Mouse (Mus musculus) hindbrain, embryonic 14.5 days (tissue): Measurements from ENCODE around the gene Gm16181. TPM values are rescaled to one million over a fixed set of nuclear protein-coding genes. Genes with fewer than 3 reads are reported as not detected.

Experiments
- ATAC-seq: fragments of 200-750 bp; cut with Nextera tagmentation; 2 replicates; pipeline ENCODE4 v1.8.0; 2017; ENCODE audit warnings: moderate number of reproducible peaks, mild to moderate bottlenecking, moderate TSS enrichment, moderate library complexity; ENCODE audit not compliant: low FRiP score
- DNase-seq: peaks from one replicate; pipeline ENCODE4 v3.0.0-alpha.2; 2015; ENCODE audit warnings: low spot score
- H3K27ac ChIP-seq: fragments of 300-500 bp; sonication (generic); 2 replicates; pipeline ENCODE4 v1.5.1; 2014; ENCODE audit warnings: mild to moderate bottlenecking, moderate library complexity
- H3K27me3 ChIP-seq: fragments of 300-500 bp; sonication (generic); 2 replicates; pipeline ENCODE4 v1.6.1; 2014; ENCODE audit warnings: mild to moderate bottlenecking, low read length, mixed read lengths; ENCODE audit not compliant: control insufficient read depth, insufficient read depth
- H3K36me3 ChIP-seq: fragments of 300-500 bp; sonication (generic); replicated peaks from 2 replicates; pipeline ENCODE4 v1.6.1; 2014; ENCODE audit not compliant: control insufficient read depth, insufficient read depth
- H3K4me1 ChIP-seq: fragments of 300-500 bp; sonication (generic); replicated peaks from 2 replicates; pipeline ENCODE4 v1.6.1; 2014; ENCODE audit warnings: antibody characterized with exemption, low read length, mixed read lengths; ENCODE audit not compliant: control insufficient read depth, insufficient read depth
- H3K4me2 ChIP-seq: fragments of 300-500 bp; sonication (generic); replicated peaks from 2 replicates; pipeline ENCODE4 v1.6.1; 2014; ENCODE audit warnings: mild to moderate bottlenecking, moderate library complexity
- H3K4me3 ChIP-seq: fragments of 300-500 bp; sonication (generic); replicated peaks from 2 replicates; pipeline ENCODE4 v1.5.1; 2014; ENCODE audit warnings: mild to moderate bottlenecking, low read length
- H3K9ac ChIP-seq: fragments of 300-500 bp; sonication (generic); 2 replicates; pipeline ENCODE4 v1.6.1; 2014
- H3K9me3 ChIP-seq: fragments of 300-500 bp; sonication (generic); 2 replicates; pipeline ENCODE4 v1.6.1; 2016; ENCODE audit warnings: low read length; ENCODE audit not compliant: control insufficient read depth
- WGBS: fragments of 180-500 bp; shearing (Covaris S2); extraction: QIAGEN DNeasy Blood & Tissue Kit; methylation state at CpG from one replicate; pipeline ENCODE4 v1.1.7; 2014; 5-methylcytosine and 5-hydroxymethylcytosine counted together
- polyA plus RNA-seq: library from polyadenylated mRNA; unstranded; fragments of >200 nt; fragmentation: Nextera tagmentation; extraction: Ambion mirVana; gene quantifications from 2 replicates; pipeline ENCODE4 v1.2.1, GENCODE M21; 2014

The Gm16181 gene
- polyA plus RNA-seq, 1 experiment from 2014 or later: not detected

DNA sequence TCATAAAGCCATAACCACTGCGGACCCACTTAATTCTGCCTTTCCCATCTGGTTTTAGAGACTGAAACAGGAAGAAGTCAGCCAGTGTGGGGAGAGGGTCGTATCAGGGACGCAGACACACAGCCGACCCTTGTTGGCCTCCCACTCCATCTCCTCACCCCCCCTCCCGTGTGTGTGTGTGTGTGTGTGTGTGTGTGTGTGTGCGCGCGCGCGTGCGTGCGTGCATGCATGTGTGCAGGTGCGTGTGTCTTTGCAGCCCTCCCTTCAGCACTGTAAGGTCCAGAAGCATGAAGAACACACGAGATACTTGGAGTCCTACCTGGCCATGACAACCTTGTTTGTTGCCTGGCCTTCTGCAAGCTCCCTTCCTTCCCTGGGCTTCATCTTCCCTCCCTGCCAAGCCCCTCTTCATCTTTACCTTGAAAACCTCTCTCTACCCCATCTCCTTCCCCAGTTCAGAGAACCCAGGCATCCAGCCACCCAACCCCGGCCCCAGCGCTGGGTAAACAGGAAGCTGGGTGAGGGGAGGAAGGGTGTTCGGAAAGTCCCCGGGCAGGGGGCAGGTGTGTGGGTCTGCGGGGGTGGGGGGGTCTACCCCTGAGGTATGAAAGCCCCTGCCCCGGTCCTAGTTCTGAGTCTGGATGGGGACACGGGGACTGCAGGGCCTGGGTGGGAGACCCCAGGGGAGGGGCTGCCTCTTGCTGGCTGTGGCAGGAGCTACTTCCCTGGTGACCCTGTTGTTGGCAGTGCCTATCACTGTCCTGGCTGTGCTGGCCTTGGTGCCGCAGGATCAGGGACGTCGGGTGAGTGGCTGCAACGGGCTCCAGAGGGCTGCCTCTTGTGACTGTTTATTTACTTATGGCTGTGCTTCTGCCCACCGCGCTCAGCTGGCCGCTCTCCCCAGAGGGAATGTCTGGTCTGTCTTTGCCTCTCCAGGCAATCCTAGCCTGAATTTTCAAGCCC is 26.5 kb upstream of the Gm16181 start, which contains the start of gene Ltb:
Gene Ltb, plus strand, starts transcription at position 559 of the 963 bp plus-strand sequence.
- 71% methylated on average over 27 of the region's 28 CpGs for WGBS
- Histone ChIP-seq H3K27me3 (peaks cover 27% of the 10 kb centered on the region), H3K9me3 (no peaks in the 10 kb centered on the region), H3K4me2 (peak within 1 kb of the TSS; percentile 63; the same call in 1 of the 2 replicates), H3K9ac (no peak within 1 kb of the TSS), H3K4me1 (peaks cover 9% of the 10 kb centered on the region; the same call in 1 of the 2 replicates), H3K4me3 (0 out of 2 replicates have a peak within 1 kb of the TSS, but pooled peaks have one; percentile 33), H3K36me3 (no peaks in the 10 kb centered on the region), H3K27ac (no peak within 1 kb of the TSS)
- ATAC-seq (no peak), DNase-seq (no peak)

GRCm38 (mm10) chr17:35194844-35195630 is 25.6 kb upstream of the Gm16181 start:
- Histone ChIP-seq H3K36me3 (no peaks in the 10 kb centered on the region), H3K27me3 (peaks cover 27% of the 10 kb centered on the region), H3K9ac (peak overlapping the region; percentile 36; the same call in 1 of the 2 replicates), H3K4me3 (peak overlapping the region; percentile 33; the same call in 1 of the 2 replicates), H3K9me3 (no peaks in the 10 kb centered on the region), H3K4me2 (peak overlapping the region; percentile 63), H3K27ac (no peak overlapping the region), H3K4me1 (peaks cover 9% of the 10 kb centered on the region; the same call in 1 of the 2 replicates)
- DNase-seq (no peak), ATAC-seq (peak; percentile 48; the same call in 1 of the 2 replicates)
- WGBS: 45% methylated on average over 19 of the region's 19 CpGs

- Histone ChIP-seq H3K27me3 (peaks cover 27% of the 10 kb centered on the region), H3K4me2 (peak overlapping the region; percentile 63), H3K36me3 (no peaks in the 10 kb centered on the region), H3K27ac (no peak overlapping the region), H3K4me3 (peak overlapping the region; percentile 33), H3K4me1 (peaks cover 9% of the 10 kb centered on the region; the same call in 1 of the 2 replicates), H3K9ac (peak overlapping the region; percentile 36; the same call in 1 of the 2 replicates), H3K9me3 (no peaks in the 10 kb centered on the region)
- WGBS: 3% methylated on average over 66 of the region's 66 CpGs
- ATAC-seq: peak; percentile 68; the same call in 1 of the 2 replicates
- peak; percentile 72 for DNase-seq
These were observed 24.9 kb upstream of the Gm16181 start for GRCm38 (mm10) chr17:35195631-35196320.

DNA sequence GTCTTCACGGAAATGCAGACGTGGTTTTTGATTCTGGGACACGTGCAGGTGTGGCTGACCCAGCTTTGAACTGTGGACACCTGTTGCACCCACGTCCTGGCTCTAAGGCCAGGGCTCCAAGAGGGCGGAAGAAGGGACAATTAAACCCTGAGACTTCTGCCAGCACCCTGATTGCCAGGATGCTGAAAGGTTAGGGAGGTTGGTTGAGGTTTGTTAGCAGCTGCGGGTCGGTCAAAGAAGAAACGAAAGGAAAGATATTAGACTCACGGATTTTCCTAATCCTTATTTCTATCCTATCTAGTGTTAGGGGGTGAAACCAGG is 24.4 kb upstream of the Gm16181 start:
- Histone ChIP-seq H3K9ac (0 out of 2 replicates have a peak overlapping the region, but pooled peaks have one; percentile 36), H3K4me2 (peak overlapping the region; percentile 63), H3K36me3 (no peaks in the 10 kb centered on the region), H3K9me3 (no peaks in the 10 kb centered on the region), H3K4me3 (peak overlapping the region; percentile 33), H3K27me3 (peaks cover 27% of the 10 kb centered on the region), H3K27ac (no peak overlapping the region), H3K4me1 (peaks cover 9% of the 10 kb centered on the region; the same call in 1 of the 2 replicates)
- DNase-seq (no peak), ATAC-seq (no peak)
- 36% methylated on average over 9 of the region's 9 CpGs for WGBS

DNA sequence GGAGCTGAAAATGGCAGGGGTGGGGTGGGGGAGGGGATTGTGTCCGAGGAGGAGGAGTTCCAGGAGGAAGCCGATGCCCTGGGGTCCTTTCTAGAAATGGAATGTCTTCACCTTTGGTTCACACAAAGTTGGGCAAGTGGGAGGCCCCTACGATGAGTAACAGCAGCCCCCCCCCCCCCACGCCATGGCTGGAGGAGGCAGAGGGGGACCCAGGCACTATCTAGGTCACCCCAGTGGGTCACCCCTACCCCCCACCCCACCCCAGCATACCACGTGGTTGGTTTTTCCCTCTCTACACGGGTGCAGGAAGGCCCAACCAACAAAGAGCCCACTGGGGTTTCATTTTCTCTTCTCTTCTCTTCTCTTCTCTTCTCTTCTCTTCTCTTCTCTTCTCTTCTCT is 23.5 kb upstream of the Gm16181 start:
- Histone ChIP-seq H3K27me3 (peaks cover 27% of the 10 kb centered on the region), H3K4me3 (no peak overlapping the region), H3K4me1 (peaks cover 9% of the 10 kb centered on the region; the same call in 1 of the 2 replicates), H3K9ac (no peak overlapping the region), H3K27ac (no peak overlapping the region), H3K36me3 (no peaks in the 10 kb centered on the region), H3K9me3 (no peaks in the 10 kb centered on the region), H3K4me2 (no peak overlapping the region)
- ATAC-seq: no peak
- 40% methylated on average over 4 of the region's 6 CpGs for WGBS
- DNase-seq: no peak

GRCm38 (mm10) chr17:35198029-35198428 is 22.6 kb upstream of the Gm16181 start:
- DNase-seq: no peak
- H3K27ac ChIP-seq: no peak overlapping the region
- H3K4me3 ChIP-seq: no peak overlapping the region
- H3K4me2 ChIP-seq: no peak overlapping the region
- no peaks in the 10 kb centered on the region for H3K36me3 ChIP-seq
- peaks cover 9% of the 10 kb centered on the region; the same call in 1 of the 2 replicates for H3K4me1 ChIP-seq
- peaks cover 27% of the 10 kb centered on the region for H3K27me3 ChIP-seq
- H3K9me3 ChIP-seq: no peaks in the 10 kb centered on the region
- WGBS: 71% methylated on average over 7 of the region's 7 CpGs
- H3K9ac ChIP-seq: no peak overlapping the region
- no peak for ATAC-seq

DNA sequence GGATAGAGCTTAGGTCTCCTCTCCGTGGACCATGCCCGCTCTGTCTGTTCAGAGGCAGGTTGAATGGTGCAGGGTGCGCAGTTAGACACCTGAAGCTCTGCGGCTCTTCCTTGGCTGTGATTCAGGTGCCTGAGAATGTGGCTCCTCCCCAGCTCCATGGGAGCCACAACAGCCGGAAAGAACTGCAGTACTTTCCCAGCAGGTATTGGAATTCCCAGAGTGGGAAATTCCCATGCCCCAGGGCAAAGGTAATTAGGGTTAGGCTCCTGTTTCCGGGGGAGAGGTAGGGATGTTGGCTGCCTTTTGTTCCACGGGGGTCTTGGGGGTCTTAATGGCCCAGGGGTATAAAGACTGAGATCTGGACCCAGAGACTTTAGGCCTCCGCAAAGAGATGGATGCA is 21.7 kb upstream of the Gm16181 start:
- WGBS: 27% methylated on average over 8 of the region's 8 CpGs
- H3K27me3 ChIP-seq: peaks cover 27% of the 10 kb centered on the region

DNA sequence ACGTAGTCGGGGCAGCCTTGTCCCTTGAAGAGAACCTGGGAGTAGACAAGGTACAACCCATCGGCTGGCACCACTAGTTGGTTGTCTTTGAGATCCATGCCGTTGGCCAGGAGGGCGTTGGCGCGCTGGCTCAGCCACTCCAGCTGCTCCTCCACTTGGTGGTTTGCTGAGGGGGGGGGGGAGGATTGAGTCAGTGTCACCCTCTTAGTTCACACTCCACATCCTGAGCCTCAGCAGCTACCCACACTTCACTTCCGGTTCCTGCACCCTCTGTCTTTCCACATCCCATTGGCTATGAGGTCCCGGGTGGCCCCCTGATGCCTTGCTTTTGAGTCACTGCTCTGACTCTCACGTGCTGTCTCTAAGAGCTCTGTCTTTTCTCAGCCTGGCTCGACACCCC is 20.2 kb upstream of the Gm16181 start:
- Histone ChIP-seq H3K36me3 (no peaks in the 10 kb centered on the region), H3K27me3 (peaks cover 25% of the 10 kb centered on the region), H3K27ac (no peak overlapping the region), H3K4me3 (no peak overlapping the region), H3K9ac (no peak overlapping the region), H3K4me2 (no peak overlapping the region), H3K4me1 (peaks cover 9% of the 10 kb centered on the region; the same call in 1 of the 2 replicates), H3K9me3 (no peaks in the 10 kb centered on the region)
- DNase-seq (no peak), ATAC-seq (no peak)
- WGBS: 89% methylated on average over 11 of the region's 11 CpGs

More for the DNA sequence above, 21.7 kb upstream of the Gm16181 start:
- Histone ChIP-seq H3K27ac (no peak overlapping the region), H3K4me3 (no peak overlapping the region), H3K4me2 (no peak overlapping the region), H3K36me3 (no peaks in the 10 kb centered on the region), H3K4me1 (peaks cover 9% of the 10 kb centered on the region; the same call in 1 of the 2 replicates), H3K9ac (no peak overlapping the region), H3K9me3 (no peaks in the 10 kb centered on the region)
- no peak for DNase-seq
- ATAC-seq: no peak
